Mouse (Mus musculus) right cerebral cortex, postnatal 10 days (tissue): Measurements from ENCODE around the gene Tefm.

Source experiments
- DNase-seq, 2 experiments: peaks; one replicate each; pipeline ENCODE4 v3.0.0; 2021; ENCODE audit warnings: low spot score in 2 of 2

Tefm gene

DNA sequence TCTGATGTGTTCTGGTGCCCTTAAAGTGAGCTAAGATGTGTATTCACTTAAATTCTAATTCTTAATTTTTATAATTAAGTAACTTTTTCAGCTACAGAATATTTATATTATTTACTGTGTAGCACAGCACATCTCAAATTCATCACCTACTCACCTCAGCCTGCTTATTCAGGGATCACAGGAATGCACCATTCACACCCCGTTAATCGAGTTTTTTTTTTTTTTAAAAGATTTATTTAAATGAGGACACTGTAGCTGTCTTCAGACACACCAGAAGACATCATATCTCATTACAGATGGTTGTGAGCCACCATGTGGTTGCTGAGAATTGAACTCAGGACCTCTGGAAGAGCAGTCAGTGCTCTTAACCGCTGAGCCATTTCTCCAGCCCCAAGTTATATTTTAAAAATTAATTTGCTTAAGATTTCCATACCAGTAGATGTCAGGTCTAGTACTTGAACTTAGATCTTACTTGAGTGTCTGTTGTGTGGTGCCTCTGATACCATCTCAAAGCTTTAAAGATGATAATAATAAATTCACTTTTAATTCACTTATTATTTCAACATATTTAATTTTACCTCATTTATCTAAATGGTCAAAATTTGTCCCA, 51.3 kb downstream of the Tefm start:
- DNase-seq: no peak

DNA sequence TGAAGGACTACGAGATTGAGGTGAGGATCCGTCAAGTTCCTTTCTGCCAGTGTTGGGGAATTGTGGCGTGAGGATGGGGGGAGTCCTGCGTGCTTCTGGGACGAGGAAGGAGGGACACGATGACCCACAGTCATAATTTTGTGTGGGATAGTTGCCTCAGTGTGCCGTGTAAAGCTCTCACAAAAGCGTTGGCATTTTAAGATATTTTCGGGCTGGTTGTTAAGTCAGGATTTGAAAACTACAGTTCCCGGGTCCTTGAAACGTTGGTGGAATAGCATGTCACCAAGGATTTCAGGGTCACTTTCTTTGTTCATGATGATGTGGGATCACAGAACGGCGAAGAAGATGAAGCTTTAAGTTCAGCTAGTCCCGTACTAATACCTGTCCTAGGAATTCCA, 52.2 kb downstream of the Tefm start:
- no peak for DNase-seq

DNA sequence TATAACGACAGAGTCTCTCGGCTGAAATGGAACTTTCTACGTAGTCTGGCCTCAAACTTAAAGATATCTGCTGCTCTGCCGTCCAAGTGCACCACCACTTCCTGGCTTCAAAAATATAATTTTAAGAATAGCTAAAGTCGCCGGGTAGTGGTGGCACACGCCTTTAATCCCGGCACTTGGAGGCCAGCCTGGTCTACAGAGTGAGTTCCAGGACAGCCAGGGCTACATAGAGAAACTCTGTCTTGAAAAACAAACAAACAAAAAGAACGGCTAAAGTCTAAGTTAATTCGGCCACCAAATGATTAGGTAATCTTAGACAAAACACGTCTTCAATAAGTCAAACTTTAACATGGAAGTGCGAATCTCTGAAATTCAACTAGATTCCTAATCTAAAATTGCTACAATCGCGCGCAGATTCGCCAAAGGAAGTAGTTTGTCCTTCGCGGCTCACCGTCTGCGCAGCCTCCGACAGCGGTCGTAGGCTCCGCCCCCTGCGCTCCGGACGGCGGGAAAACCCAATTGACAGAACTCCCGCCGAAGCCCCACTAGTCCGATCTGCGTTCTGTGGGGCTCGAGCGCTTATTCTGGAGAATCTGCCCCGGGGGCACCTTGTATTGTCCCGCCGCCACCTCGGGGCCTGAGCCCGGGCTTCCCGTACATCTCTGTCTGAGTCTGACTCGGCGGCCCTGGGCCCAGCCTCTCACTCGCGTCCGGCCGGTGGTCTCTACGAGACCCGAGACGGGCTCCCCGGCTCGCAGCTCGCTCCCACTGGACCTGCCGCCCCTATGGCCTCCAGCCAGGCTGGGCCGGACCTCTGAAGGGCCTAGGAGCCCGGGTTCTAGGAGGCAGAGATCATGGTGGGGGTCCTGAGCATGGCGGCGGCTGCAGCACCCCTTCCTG, 52.8 kb downstream of the Tefm start, which contains the start of gene Atad5:
TSS of gene Atad5 (plus strand) at position 484 of the 900 bp plus-strand sequence.
- peak; percentile 94 to 95 for DNase-seq

DNA sequence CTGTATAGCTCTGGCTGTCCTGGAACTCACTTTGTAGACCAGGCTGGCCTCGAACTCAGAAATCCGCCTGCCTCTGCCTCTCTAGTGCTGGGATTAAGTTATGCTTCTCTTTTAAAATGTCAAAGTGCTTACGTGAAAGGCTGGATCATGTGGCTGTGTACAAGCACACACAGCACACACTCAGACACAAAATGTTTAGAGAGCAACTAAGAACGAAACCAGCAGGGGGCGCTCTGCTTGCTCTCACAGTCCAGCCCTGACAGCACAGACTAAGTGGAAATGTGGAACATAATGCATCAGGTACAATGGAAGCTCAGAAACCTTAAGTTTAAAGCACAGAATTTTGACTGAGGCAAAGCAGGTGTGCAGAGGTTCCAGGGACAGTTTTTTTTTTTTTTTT, 55.1 kb downstream of the Tefm start:
- DNase-seq: peak; percentile 69 to 83
